In genomic region chr1:136588908-136589307, GRCm38 (mm10) we compare ENCODE assay signal across 8 mouse cellular contexts. TPM values are rescaled to one million over a fixed set of nuclear protein-coding genes. Genes with fewer than 3 reads are reported as not detected.
DNase-seq lines count a peak whose midpoint lies in the region; ATAC-seq and TF ChIP-seq lines count a peak whose summit lies in the region.

No protein-coding gene starts in this region.

- H3K9ac ChIP-seq in heart, embryonic 14.5 days (ENCODE audit: low read length), result 0 out of 2 replicates have a peak overlapping the region, but pooled peaks have one; percentile 8
- 0 out of 2 replicates have a peak overlapping the region, but pooled peaks have one; percentile 19 for H3K9ac ChIP-seq in forebrain, postnatal 0 days
- H3K9ac ChIP-seq in midbrain, embryonic 12.5 days (replicated peaks), result no peak overlapping the region

- no peak overlapping the region for H3K27ac ChIP-seq in heart, embryonic 14.5 days (replicated peaks in 1 of 2; ENCODE audit: control insufficient read depth in 1 of 2, insufficient read depth in 1 of 2, low read depth in 2 of 2, low read length in 2 of 2)
- H3K27ac ChIP-seq in forebrain, postnatal 0 days (ENCODE audit: low read depth, low read length), result no peak overlapping the region
- H3K27ac ChIP-seq in midbrain, embryonic 12.5 days (replicated peaks), result no peak overlapping the region

- 12% methylated on average over 9 of the region's 9 CpGs for WGBS in heart, embryonic 14.5 days
- WGBS in forebrain, postnatal 0 days, result 10% methylated on average over 9 of the region's 9 CpGs
- WGBS in midbrain, embryonic 12.5 days, result 19% methylated on average over 9 of the region's 9 CpGs

- no peaks in the 10 kb centered on the region for H3K9me3 ChIP-seq in heart, embryonic 14.5 days (ENCODE audit: control insufficient read depth, low read length)
- H3K9me3 ChIP-seq in forebrain, postnatal 0 days (ENCODE audit: low read length), result no peaks in the 10 kb centered on the region
- H3K9me3 ChIP-seq in midbrain, embryonic 12.5 days, result no peaks in the 10 kb centered on the region

- no peaks in the 10 kb centered on the region for H3K27me3 ChIP-seq in heart, embryonic 14.5 days (ENCODE audit: control insufficient read depth, insufficient read depth, low read length)
- no peaks in the 10 kb centered on the region for H3K27me3 ChIP-seq in forebrain, postnatal 0 days (ENCODE audit: insufficient read depth, low read length)
- no peaks in the 10 kb centered on the region for H3K27me3 ChIP-seq in midbrain, embryonic 12.5 days

- H3K4me3 ChIP-seq in heart, embryonic 14.5 days (ENCODE audit: control insufficient read depth in 1 of 2, insufficient read depth in 1 of 2, low read depth in 1 of 2, low read length in 2 of 2), result peak overlapping the region in 1 of 2 experiments; percentile 3; a peak in 1 of 4 replicates
- peak overlapping the region; percentile 7; the same call in 1 of the 2 replicates for H3K4me3 ChIP-seq in forebrain, postnatal 0 days (ENCODE audit: low read depth, low read length)
- H3K4me3 ChIP-seq in midbrain, embryonic 12.5 days, result peak overlapping the region; percentile 18; the same call in 1 of the 2 replicates

- no peaks in the 10 kb centered on the region for H3K36me3 ChIP-seq in heart, embryonic 14.5 days (ENCODE audit: control insufficient read depth, insufficient read depth, low read length)
- no peaks in the 10 kb centered on the region for H3K36me3 ChIP-seq in forebrain, postnatal 0 days (ENCODE audit: insufficient read depth)
- no peaks in the 10 kb centered on the region for H3K36me3 ChIP-seq in midbrain, embryonic 12.5 days

- H3K4me1 ChIP-seq in heart, embryonic 14.5 days (ENCODE audit: control insufficient read depth in 2 of 2, insufficient read depth in 2 of 2, low read length in 2 of 2), result peaks cover 0 to 2% of the 10 kb centered on the region in 2 experiments; a peak in 1 of 4 replicates
- H3K4me1 ChIP-seq in forebrain, postnatal 0 days (ENCODE audit: insufficient read depth), result no peaks in the 10 kb centered on the region
- H3K4me1 ChIP-seq in midbrain, embryonic 12.5 days, result peaks cover 10% of the 10 kb centered on the region

- DNase-seq in heart, adult 11 months, result no peak
- peak; percentile 27 for DNase-seq in NIH3T3 (ENCODE audit: low read depth)
- DNase-seq in forebrain, postnatal 0 days, result peak; percentile 33
- no peak for DNase-seq in B cell, adult 2 months
- DNase-seq in adipocyte (ENCODE audit: low spot score), result no peak
- no peak for DNase-seq in adrenal gland, postnatal 14 days

- ATAC-seq in heart, embryonic 14.5 days (ENCODE audit: insufficient number of reproducible peaks, insufficient read depth, low FRiP score, low read depth), result no peak
- 0 out of 2 replicates have a peak, but pooled peaks have one; percentile 23 for ATAC-seq in forebrain, postnatal 0 days
- 0 out of 2 replicates have a peak, but pooled peaks have one; percentile 49 for ATAC-seq in midbrain, embryonic 12.5 days (ENCODE audit: low FRiP score, low read depth)

- peak overlapping the region; percentile 34 for H3K4me2 ChIP-seq in heart, embryonic 14.5 days (ENCODE audit: low read length)
- H3K4me2 ChIP-seq in forebrain, postnatal 0 days (ENCODE audit: low read depth), result peak overlapping the region; percentile 35
- H3K4me2 ChIP-seq in midbrain, embryonic 12.5 days (replicated peaks), result peak overlapping the region; percentile 47

- no peak; the same call in 1 of the 2 replicates for TF ChIP-seq CTCF in forebrain, postnatal 0 days (IDR thresholded peaks at IDR 0.05; ENCODE audit: low read depth)

RNA-seq across cellular contexts. Expression of gene Zfp281, which starts 35.8 kb away (rescaled TPM):
- polyA plus RNA-seq in heart, embryonic 14.5 days (2014; fragmentation: Nextera tagmentation; extraction: Ambion mirVana), result 13.2 and 14.1 TPM in 2 replicates
- total RNA-seq in forebrain, postnatal 0 days (2014; rRNA removed), result 37.2 and 43.6 TPM in 2 replicates
- polyA plus RNA-seq in forebrain, postnatal 0 days (2015; fragmentation: Nextera tagmentation; extraction: Ambion mirVana), result 23.5 and 23.7 TPM in 2 replicates
- polyA plus RNA-seq in midbrain, embryonic 12.5 days (2016; fragmentation: Nextera tagmentation; extraction: Ambion mirVana), result 33.9 and 36.5 TPM in 2 replicates
- 16.3 and 16.9 TPM in 2 replicates for total RNA-seq in adrenal gland, postnatal 14 days (2021)

Comparison
In these comparisons a context has a peak if more than half of its experiments do, and no peak if none do; other contexts are left out.
1. DNase-seq: peak in NIH3T3 (single experiment) and forebrain, postnatal 0 days (single experiment); none in heart, adult 11 months (single experiment), B cell, adult 2 months (0 of 2), adipocyte (single experiment) and adrenal gland, postnatal 14 days (single experiment).
2. Peak in every context shown above with its lines, with median percentiles within 50 percentile points of each other: H3K4me2 ChIP-seq.